Mouse (Mus musculus) embryonic facial prominence, embryonic 12.5 days (tissue): Measurements from ENCODE around the gene Snx22. TPM values are rescaled to one million over a fixed set of nuclear protein-coding genes. Genes with fewer than 3 reads are reported as not detected.

Source experiments
- ATAC-seq: fragments of 200-750 bp; cut with Nextera tagmentation; 2 replicates; pipeline ENCODE4 v1.8.0; 2017; ENCODE audit not compliant: insufficient number of reproducible peaks, insufficient read depth, low FRiP score, low TSS enrichment
- H3K27ac ChIP-seq: fragments of 300-500 bp; sonication (generic); 2 replicates; pipeline ENCODE4 v1.5.1; 2016; ENCODE audit warnings: mild to moderate bottlenecking
- H3K27me3 ChIP-seq: fragments of 300-500 bp; sonication (generic); 2 replicates; pipeline ENCODE4 v1.6.1; 2016; ENCODE audit warnings: mild to moderate bottlenecking, moderate library complexity
- H3K36me3 ChIP-seq: fragments of 300-500 bp; sonication (generic); 2 replicates; pipeline ENCODE4 v1.6.1; 2016; ENCODE audit warnings: mild to moderate bottlenecking
- H3K4me1 ChIP-seq: fragments of 300-500 bp; sonication (generic); 2 replicates; pipeline ENCODE4 v1.6.1; 2016
- H3K4me2 ChIP-seq: fragments of 300-500 bp; sonication (generic); replicated peaks from 2 replicates; pipeline ENCODE4 v1.6.1; 2016; ENCODE audit warnings: mild to moderate bottlenecking, moderate library complexity
- H3K4me3 ChIP-seq: fragments of 300-500 bp; sonication (generic); 2 replicates; pipeline ENCODE4 v1.5.1; 2016; ENCODE audit warnings: mild to moderate bottlenecking
- H3K9ac ChIP-seq: fragments of 300-500 bp; sonication (generic); 2 replicates; pipeline ENCODE4 v1.6.1; 2016; ENCODE audit warnings: mild to moderate bottlenecking, moderate library complexity
- H3K9me3 ChIP-seq: fragments of 300-500 bp; sonication (generic); 2 replicates; pipeline ENCODE4 v1.6.1; 2016; ENCODE audit warnings: mild to moderate bottlenecking, moderate library complexity
- WGBS: fragments of 180-500 bp; shearing (Covaris S2); methylation state at CpG from one replicate; pipeline ENCODE4 v1.1.7; 2016; 5-methylcytosine and 5-hydroxymethylcytosine counted together
- polyA plus RNA-seq: library from polyadenylated mRNA; unstranded; fragments of >200 nt; fragmentation: Nextera tagmentation; extraction: Ambion mirVana; gene quantifications from 2 replicates; pipeline ENCODE4 v1.2.1, GENCODE M21; 2016

Gene Snx22
- polyA plus RNA-seq, 1 experiment from 2014 or later = 6.2 TPM

GRCm38 (mm10) chr9:66051493-66051892 is 18.0 kb downstream of the Snx22 start:
- ATAC-seq = no peak
- Histone ChIP-seq H3K9ac (no peak overlapping the region), H3K36me3 (no peaks in the 10 kb centered on the region), H3K4me2 (no peak overlapping the region), H3K27ac (no peak overlapping the region), H3K9me3 (no peaks in the 10 kb centered on the region), H3K4me1 (no peaks in the 10 kb centered on the region), H3K4me3 (no peak overlapping the region), H3K27me3 (no peaks in the 10 kb centered on the region)
- WGBS = 74% methylated on average over 4 of the region's 4 CpGs

DNA sequence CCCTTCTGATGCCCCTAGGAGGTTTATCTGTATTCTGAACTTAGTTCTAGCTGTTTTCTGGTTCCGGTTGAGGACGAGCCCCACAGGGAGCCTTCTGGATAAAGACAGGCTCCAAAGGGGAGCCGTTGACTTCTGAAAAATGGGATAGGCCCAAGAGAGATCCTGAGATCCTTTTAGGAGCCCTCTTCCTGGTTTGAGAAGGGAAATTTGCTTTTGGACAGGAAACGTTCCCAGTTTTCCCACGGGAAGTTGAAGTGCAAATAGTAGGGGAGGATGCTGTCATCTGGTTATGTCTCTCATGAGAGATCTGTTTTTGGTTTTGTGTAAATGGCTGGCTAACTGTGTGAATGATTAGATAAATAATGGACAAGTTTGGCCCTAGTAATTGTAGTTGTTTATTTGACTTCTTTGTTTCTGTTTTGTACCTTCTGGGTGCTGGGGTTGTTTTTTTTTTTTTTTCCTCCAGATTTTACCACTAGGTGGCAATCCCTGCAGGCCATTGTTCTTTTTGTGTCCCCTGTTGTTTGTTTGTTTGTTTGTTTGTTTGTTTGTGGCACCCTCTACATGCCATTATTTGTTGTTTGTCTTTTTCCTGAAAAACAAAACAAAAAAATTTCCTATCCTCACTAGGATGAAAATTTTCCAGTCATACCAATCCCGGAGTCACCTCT is 19.5 kb downstream of the Snx22 start:
- Histone ChIP-seq H3K27ac (no peak overlapping the region), H3K4me1 (no peaks in the 10 kb centered on the region), H3K9me3 (no peaks in the 10 kb centered on the region), H3K4me2 (no peak overlapping the region), H3K36me3 (no peaks in the 10 kb centered on the region), H3K27me3 (no peaks in the 10 kb centered on the region), H3K4me3 (no peak overlapping the region), H3K9ac (no peak overlapping the region)
- no peak for ATAC-seq
- 68% methylated on average over 6 of the region's 6 CpGs for WGBS

DNA sequence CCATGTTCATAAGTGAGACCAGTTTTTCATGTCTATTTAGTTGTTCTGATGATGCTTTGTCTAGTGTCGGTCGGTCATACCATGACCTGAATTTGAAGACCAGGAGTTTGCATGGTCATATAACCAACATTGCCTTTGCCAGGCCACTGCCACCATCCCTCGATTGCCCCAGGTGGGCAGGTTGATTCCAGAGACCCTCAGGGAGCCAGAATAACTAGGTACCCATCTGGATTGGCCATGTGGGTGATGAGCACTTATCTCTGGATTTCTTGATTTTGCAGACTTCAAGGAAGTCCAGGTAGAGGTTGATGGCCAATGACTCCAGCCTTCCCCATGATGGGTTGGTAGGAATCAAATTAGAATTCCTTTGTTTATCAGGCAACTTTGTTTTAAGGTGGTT is 26.3 kb downstream of the Snx22 start:
- ATAC-seq = no peak
- peaks cover 22% of the 10 kb centered on the region; the same call in 1 of the 2 replicates for H3K36me3 ChIP-seq
- 97% methylated on average over 3 of the region's 3 CpGs for WGBS
- no peaks in the 10 kb centered on the region for H3K4me1 ChIP-seq
- no peak overlapping the region for H3K4me2 ChIP-seq
- no peak overlapping the region for H3K4me3 ChIP-seq
- H3K9me3 ChIP-seq = no peaks in the 10 kb centered on the region
- H3K27me3 ChIP-seq = no peaks in the 10 kb centered on the region
- H3K9ac ChIP-seq = no peak overlapping the region
- no peak overlapping the region for H3K27ac ChIP-seq

GRCm38 (mm10) chr9:66042331-66042730 is 27.2 kb downstream of the Snx22 start:
- Histone ChIP-seq H3K4me2 (no peak overlapping the region), H3K9ac (no peak overlapping the region), H3K4me3 (no peak overlapping the region), H3K36me3 (peaks cover 22% of the 10 kb centered on the region; the same call in 1 of the 2 replicates), H3K4me1 (no peaks in the 10 kb centered on the region), H3K27me3 (no peaks in the 10 kb centered on the region), H3K9me3 (no peaks in the 10 kb centered on the region), H3K27ac (no peak overlapping the region)
- WGBS = 84% methylated on average over 4 of the region's 4 CpGs
- ATAC-seq = no peak

- H3K36me3 ChIP-seq = peaks cover 22% of the 10 kb centered on the region; the same call in 1 of the 2 replicates
- WGBS = 83% methylated on average over 3 of the region's 3 CpGs
- no peak for ATAC-seq
Observed at GRCm38 (mm10) chr9:66040801-66041200, 28.7 kb downstream of the Snx22 start.

GRCm38 (mm10) chr9:66039290-66039689 is 30.2 kb downstream of the Snx22 start:
- Histone ChIP-seq H3K27ac (no peak overlapping the region), H3K4me3 (no peak overlapping the region), H3K4me1 (no peaks in the 10 kb centered on the region), H3K27me3 (no peaks in the 10 kb centered on the region), H3K36me3 (peaks cover 22% of the 10 kb centered on the region; the same call in 1 of the 2 replicates), H3K4me2 (no peak overlapping the region), H3K9ac (no peak overlapping the region), H3K9me3 (no peaks in the 10 kb centered on the region)
- WGBS = 75% methylated on average over 4 of the region's 4 CpGs
- ATAC-seq = no peak

More at GRCm38 (mm10) chr9:66040801-66041200, 28.7 kb downstream of the Snx22 start:
- no peak overlapping the region for H3K27ac ChIP-seq
- no peak overlapping the region for H3K9ac ChIP-seq
- no peaks in the 10 kb centered on the region for H3K9me3 ChIP-seq
- no peak overlapping the region for H3K4me2 ChIP-seq
- H3K4me1 ChIP-seq = no peaks in the 10 kb centered on the region
- H3K27me3 ChIP-seq = no peaks in the 10 kb centered on the region
- H3K4me3 ChIP-seq = no peak overlapping the region

GRCm38 (mm10) chr9:66038581-66038980 is 30.9 kb downstream of the Snx22 start:
- Histone ChIP-seq H3K4me3 (no peak overlapping the region), H3K9me3 (no peaks in the 10 kb centered on the region), H3K27ac (no peak overlapping the region), H3K27me3 (no peaks in the 10 kb centered on the region), H3K36me3 (peaks cover 22% of the 10 kb centered on the region; the same call in 1 of the 2 replicates), H3K4me2 (no peak overlapping the region), H3K4me1 (no peaks in the 10 kb centered on the region), H3K9ac (no peak overlapping the region)
- ATAC-seq = no peak
- WGBS = 91% methylated on average over 4 of the region's 4 CpGs

DNA sequence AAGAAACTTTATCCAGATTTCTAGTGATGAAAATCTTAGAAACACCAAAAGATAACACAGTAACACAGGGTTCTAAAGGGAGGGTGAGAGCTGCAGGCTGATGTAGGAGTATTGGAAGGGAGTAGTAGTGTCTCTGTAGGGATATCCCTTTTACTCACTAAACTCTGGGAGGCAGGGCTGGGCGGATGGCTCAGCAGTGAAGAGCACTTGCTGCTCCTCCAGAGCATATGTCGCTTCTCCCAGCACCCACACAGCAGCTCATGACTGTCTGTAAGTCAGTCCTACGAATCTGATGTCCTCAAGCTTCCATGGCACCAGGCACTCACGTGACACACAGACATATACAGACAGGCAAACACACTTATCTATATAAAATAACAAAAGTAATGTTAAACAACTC is 31.4 kb downstream of the Snx22 start:
- H3K36me3 ChIP-seq = peaks cover 22% of the 10 kb centered on the region; the same call in 1 of the 2 replicates

DNA sequence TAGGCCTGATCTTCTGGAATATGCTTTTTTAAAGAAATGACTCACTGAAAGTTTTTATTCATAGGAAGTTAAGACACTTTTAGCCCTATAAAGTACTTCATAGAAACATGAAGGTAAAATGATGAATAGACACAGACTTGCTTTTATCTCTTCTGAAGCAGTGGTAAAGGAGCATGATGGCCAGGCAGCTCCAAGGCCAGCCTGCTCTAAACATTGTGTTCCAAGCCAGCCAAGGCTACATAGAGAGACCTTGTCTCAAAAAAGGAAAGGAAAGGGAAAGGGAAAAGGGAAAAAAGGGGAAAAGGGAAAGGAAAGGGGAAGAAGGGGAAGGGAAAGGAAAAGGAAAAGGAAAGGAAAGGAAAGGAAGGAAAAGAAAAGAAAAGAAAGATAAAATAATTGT is 48.9 kb downstream of the Snx22 start:
- Histone ChIP-seq H3K9ac (no peak overlapping the region), H3K36me3 (0 out of 2 replicates have a peak, but pooled peaks cover 13% of the 10 kb centered on the region), H3K27ac (no peak overlapping the region), H3K27me3 (no peaks in the 10 kb centered on the region), H3K4me2 (no peak overlapping the region), H3K9me3 (no peaks in the 10 kb centered on the region), H3K4me1 (no peaks in the 10 kb centered on the region), H3K4me3 (no peak overlapping the region)
- ATAC-seq = no peak

More for the DNA sequence above, 31.4 kb downstream of the Snx22 start:
- Histone ChIP-seq H3K4me2 (no peak overlapping the region), H3K9ac (no peak overlapping the region), H3K27ac (no peak overlapping the region), H3K4me1 (no peaks in the 10 kb centered on the region), H3K9me3 (no peaks in the 10 kb centered on the region), H3K27me3 (no peaks in the 10 kb centered on the region), H3K4me3 (no peak overlapping the region)
- no peak for ATAC-seq
- WGBS = 85% methylated on average over 4 of the region's 4 CpGs

Other genes starting within 250 kb of the Snx22 start
- gene Zfp609, start 242.2 kb downstream of the Snx22 start, polyA plus RNA-seq = 9.3 and 10.1 TPM in 2 replicates
- 211 and 227 TPM in 2 replicates for gene Pclaf, start 179.5 kb downstream of the Snx22 start, polyA plus RNA-seq
- gene Trip4, start 160.9 kb downstream of the Snx22 start, polyA plus RNA-seq = 40.9 and 41.5 TPM in 2 replicates
- 19.3 and 21.0 TPM in 2 replicates for gene Csnk1g1, start 160.8 kb downstream of the Snx22 start, polyA plus RNA-seq
- gene Ppib, start 9.5 kb downstream of the Snx22 start, polyA plus RNA-seq = 523 and 525 TPM in 2 replicates
- gene Snx1, start 56.9 kb upstream of the Snx22 start, polyA plus RNA-seq = 129 and 131 TPM in 2 replicates
- 166 and 174 TPM in 2 replicates for gene Ciao2a, start 56.9 kb upstream of the Snx22 start, polyA plus RNA-seq
- gene Dapk2, start 88.5 kb upstream of the Snx22 start, polyA plus RNA-seq = 6.0 and 6.6 TPM in 2 replicates